Mouse (Mus musculus) heart, adult 2 months (tissue): ENCODE measurements around the gene Ttyh2.

Experiments
- CTCF ChIP-seq: fragments of 200-600 bp; IDR thresholded peaks from 2 replicates; pipeline ENCODE4 v1.8.1; 2022; ENCODE audit warnings: antibody characterized with exemption, mild to moderate bottlenecking, moderate library complexity
- POLR2A ChIP-seq: fragments of 200-500 bp; IDR thresholded peaks from 2 replicates; pipeline ENCODE4 v1.6.1; 2011; ENCODE audit warnings: mild to moderate bottlenecking, low read depth, low read length, control low read depth; ENCODE audit not compliant: insufficient read depth

GRCm38 (mm10) chr11:114694451-114694850, 19.2 kb downstream of the Ttyh2 start:
- TF ChIP-seq CTCF (no peak), POLR2A (no peak)
